Mouse (Mus musculus) heart, adult 2 months (tissue): ENCODE measurements at regions not wholly inside any gene's neighbourhood (a gene's known extent, or its start where the extent isn't known, plus 50 kb on each side); places are given as distances from the start of the nearest gene placed in this dataset.

Source experiments
- CTCF ChIP-seq: fragments of 200-600 bp; IDR thresholded peaks from 2 replicates; pipeline ENCODE4 v1.8.1; 2022; ENCODE audit warnings: antibody characterized with exemption, mild to moderate bottlenecking, moderate library complexity
- POLR2A ChIP-seq: fragments of 200-500 bp; IDR thresholded peaks from 2 replicates; pipeline ENCODE4 v1.6.1; 2011; ENCODE audit warnings: mild to moderate bottlenecking, low read depth, low read length, control low read depth; ENCODE audit not compliant: insufficient read depth

DNA sequence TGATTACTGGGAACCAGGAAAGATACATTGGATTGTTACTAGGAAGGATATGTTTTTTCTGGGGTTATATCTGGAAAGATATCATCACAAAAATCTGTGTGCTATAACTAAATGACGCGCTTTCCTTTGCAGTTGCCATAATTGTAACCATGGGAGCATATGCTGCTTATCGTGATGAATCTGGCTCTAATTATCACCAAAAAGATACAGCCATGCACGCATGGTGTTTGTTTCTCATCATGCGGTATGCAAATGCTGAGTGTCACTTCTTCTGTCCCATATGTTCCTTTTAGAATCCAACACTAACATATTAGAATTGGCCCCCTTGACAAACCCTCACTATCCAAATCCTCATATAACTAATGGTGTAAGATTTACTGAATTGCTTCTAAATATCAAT is 227.4 kb downstream of the Scg2 start:
- no peak for TF ChIP-seq CTCF
- TF ChIP-seq POLR2A: no peak
